Mouse (Mus musculus) testis, adult 2 months (tissue): Measurements from ENCODE around the gene Mtmr3. TPM values are rescaled to one million over a fixed set of nuclear protein-coding genes. Genes with fewer than 3 reads are reported as not detected.
A peak's percentile ranks its signal among the peaks of the same experiment; 100 is the strongest.

Experiments
- H3K27ac ChIP-seq: fragments of 200-500 bp; 2 replicates; pipeline ENCODE4 v1.5.1; 2012; ENCODE audit warnings: low read depth, low read length; ENCODE audit not compliant: control insufficient read depth, insufficient read depth
- H3K27me3 ChIP-seq: fragments of 200-500 bp; 2 replicates; pipeline ENCODE4 v1.6.1; 2012; ENCODE audit warnings: mild to moderate bottlenecking, low read length, moderate library complexity; ENCODE audit not compliant: control insufficient read depth, insufficient read depth
- H3K36me3 ChIP-seq: fragments of 200-500 bp; 2 replicates; pipeline ENCODE4 v1.6.1; 2012; ENCODE audit warnings: mild to moderate bottlenecking, low read length; ENCODE audit not compliant: control insufficient read depth, insufficient read depth
- H3K4me1 ChIP-seq: fragments of 200-500 bp; 2 replicates; pipeline ENCODE4 v1.6.1; 2012; ENCODE audit warnings: low read length; ENCODE audit not compliant: control insufficient read depth, insufficient read depth
- H3K4me3 ChIP-seq: fragments of 200-500 bp; 2 replicates; pipeline ENCODE4 v1.5.1; 2012; ENCODE audit warnings: low read depth, mild to moderate bottlenecking, low read length, moderate library complexity, mixed read lengths; ENCODE audit not compliant: control insufficient read depth
- CTCF ChIP-seq: fragments of 200-500 bp; IDR thresholded peaks from 2 replicates; pipeline ENCODE4 v1.5.1; 2012; ENCODE audit warnings: low read depth, mild to moderate bottlenecking, inconsistent platforms, low read length, moderate library complexity; ENCODE audit not compliant: control insufficient read depth, insufficient read depth, insufficient replicate concordance
- POLR2A ChIP-seq: fragments of 200-500 bp; IDR thresholded peaks from 2 replicates; pipeline ENCODE4 v1.6.1; 2012; ENCODE audit warnings: low read depth, mild to moderate bottlenecking, inconsistent platforms, low read length, moderate library complexity; ENCODE audit not compliant: control insufficient read depth
- polyA plus RNA-seq: library from polyadenylated mRNA; depleted of rRNA; stranded (reverse); fragments of >200 nt; gene quantifications from 2 replicates; pipeline ENCODE4 v1.2.3, GENCODE M21; 2012; rRNA removed

The Mtmr3 gene
- polyA plus RNA-seq, 1 experiment = 23.4 TPM

GRCm38 (mm10) chr11:4440978-4441377 is 153.7 kb downstream of the Mtmr3 start, which contains the start of gene Hormad2:
Hormad2 (minus strand) TSS chr11:4441105.
- H3K36me3 ChIP-seq = no peaks in the 10 kb centered on the region
- peak within 1 kb of the TSS; percentile 91 for H3K27ac ChIP-seq
- H3K27me3 ChIP-seq = no peaks in the 10 kb centered on the region
- peak within 1 kb of the TSS; percentile 92 for H3K4me3 ChIP-seq
- H3K4me1 ChIP-seq = peaks cover 13% of the 10 kb centered on the region
- TF ChIP-seq POLR2A = peak; percentile 89
- TF ChIP-seq CTCF = no peak

- no peak overlapping the region for H3K27ac ChIP-seq
- H3K4me3 ChIP-seq = no peak overlapping the region
- no peaks in the 10 kb centered on the region for H3K27me3 ChIP-seq
- no peaks in the 10 kb centered on the region for H3K36me3 ChIP-seq
- H3K4me1 ChIP-seq = peaks cover 13% of the 10 kb centered on the region
- TF ChIP-seq CTCF = no peak
- no peak for TF ChIP-seq POLR2A
These were observed 156.5 kb downstream of the Mtmr3 start for GRCm38 (mm10) chr11:4438211-4438610.

DNA sequence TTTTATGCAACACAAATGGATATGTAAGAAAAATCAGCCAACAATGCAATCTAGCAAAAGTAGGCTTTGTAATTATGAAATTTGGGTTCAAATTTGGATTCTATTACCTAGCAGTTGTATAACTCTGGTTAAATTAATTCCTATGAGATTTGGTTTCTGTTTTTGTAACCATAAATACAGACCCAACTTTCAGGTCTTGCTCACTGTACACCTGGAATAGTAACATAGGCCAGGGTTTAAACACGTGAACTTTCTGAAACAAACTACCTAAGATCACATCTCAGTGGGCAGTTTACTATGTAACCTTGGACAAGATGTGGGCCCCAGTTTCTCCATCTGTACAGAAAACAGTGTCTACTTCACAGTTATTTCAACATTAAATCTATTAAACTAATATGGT is 157.3 kb downstream of the Mtmr3 start:
- Histone ChIP-seq H3K27me3 (no peaks in the 10 kb centered on the region), H3K4me3 (no peak overlapping the region), H3K36me3 (no peaks in the 10 kb centered on the region), H3K27ac (no peak overlapping the region), H3K4me1 (peaks cover 13% of the 10 kb centered on the region)
- TF ChIP-seq CTCF (no peak), POLR2A (no peak)

DNA sequence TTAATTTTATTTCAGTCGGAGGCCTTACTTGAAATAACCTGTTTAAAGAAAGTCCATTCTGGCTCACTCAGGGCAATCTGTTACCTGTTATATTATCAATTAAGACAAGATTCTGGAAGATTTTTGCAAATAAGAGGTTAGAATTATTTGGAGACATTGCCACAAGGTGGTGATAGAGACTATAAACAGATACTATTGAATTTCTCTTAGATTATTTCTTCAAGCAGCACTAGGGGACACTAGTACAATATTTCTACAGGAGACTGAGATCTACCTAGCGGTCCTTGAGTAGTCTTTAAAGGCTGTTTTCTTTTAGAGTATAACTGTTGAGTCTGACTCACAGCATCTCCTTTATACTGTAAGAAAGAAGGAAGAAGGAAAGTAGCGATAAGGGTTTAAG is 158.0 kb downstream of the Mtmr3 start:
- Histone ChIP-seq H3K4me3 (no peak overlapping the region), H3K27ac (no peak overlapping the region), H3K36me3 (no peaks in the 10 kb centered on the region), H3K27me3 (no peaks in the 10 kb centered on the region), H3K4me1 (peaks cover 11% of the 10 kb centered on the region)
- TF ChIP-seq CTCF (no peak), POLR2A (no peak)

- no peak for TF ChIP-seq CTCF
- TF ChIP-seq POLR2A = no peak
- peaks cover 1% of the 10 kb centered on the region for H3K4me1 ChIP-seq
- no peak overlapping the region for H3K27ac ChIP-seq
- H3K27me3 ChIP-seq = no peaks in the 10 kb centered on the region
- no peak overlapping the region for H3K4me3 ChIP-seq
- H3K36me3 ChIP-seq = no peaks in the 10 kb centered on the region; the same call in 1 of the 2 replicates
These were observed 160.2 kb downstream of the Mtmr3 start for GRCm38 (mm10) chr11:4434461-4434860.

Other genes starting within 250 kb of the Mtmr3 start
- gene Hormad2, start 153.8 kb downstream of the Mtmr3 start, polyA plus RNA-seq = 13.7 and 15.3 TPM in 2 replicates
- gene Gm11032, start 25.2 kb upstream of the Mtmr3 start, polyA plus RNA-seq = not detected in 2 replicates
- 54.5 and 57.4 TPM in 2 replicates for gene Ascc2, start 42.9 kb upstream of the Mtmr3 start, polyA plus RNA-seq
- 399 and 518 TPM in 2 replicates for gene Uqcr10, start 109.5 kb upstream of the Mtmr3 start, polyA plus RNA-seq
- 27.4 and 27.8 TPM in 2 replicates for gene Zmat5, start 109.8 kb upstream of the Mtmr3 start, polyA plus RNA-seq
- gene Cabp7, start 151.9 kb upstream of the Mtmr3 start, polyA plus RNA-seq = 0.07 and 0.10 TPM in 2 replicates